Comparison of ENCODE assay signal across 8 mouse cellular contexts in the genomic region with DNA sequence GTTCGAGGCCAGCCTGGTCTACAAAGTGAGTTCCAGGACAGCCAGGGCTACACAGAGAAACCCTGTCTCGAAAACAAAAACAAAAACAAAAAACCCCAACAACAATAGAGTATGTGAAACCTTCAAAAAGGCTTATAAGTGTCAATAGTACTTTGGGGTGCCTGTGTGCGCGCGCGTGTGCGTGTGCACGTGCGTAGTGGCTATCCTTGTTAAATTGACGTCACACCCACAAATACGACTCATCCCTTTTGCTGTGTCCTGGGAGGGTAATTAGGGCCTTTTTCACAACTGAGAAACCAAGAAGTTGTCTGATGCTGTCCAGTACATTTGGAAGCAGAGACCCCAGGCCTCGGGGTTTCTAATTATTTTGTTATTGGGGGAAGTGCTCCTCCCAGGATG. TPM values are rescaled to one million over a fixed set of nuclear protein-coding genes. Genes with fewer than 3 reads are reported as not detected.
DNase-seq lines count a peak whose midpoint lies in the region; ATAC-seq and TF ChIP-seq lines count a peak whose summit lies in the region.

No protein-coding gene starts in this region.

- no peaks in the 10 kb centered on the region for H3K36me3 ChIP-seq in megakaryocyte, embryonic 14.5 days (replicated peaks; ENCODE audit: low read length)
- H3K36me3 ChIP-seq in forebrain, embryonic 13.5 days (ENCODE audit: poor library complexity, severe bottlenecking) = no peaks in the 10 kb centered on the region
- peaks cover 4% of the 10 kb centered on the region; the same call in 1 of the 2 replicates for H3K36me3 ChIP-seq in limb, embryonic 14.5 days (ENCODE audit: control insufficient read depth, insufficient read depth, low read length)
- H3K36me3 ChIP-seq in stomach, embryonic 14.5 days (ENCODE audit: control insufficient read depth, insufficient read depth, low read length) = no peaks in the 10 kb centered on the region
- no peaks in the 10 kb centered on the region for H3K36me3 ChIP-seq in thymus, adult 2 months (ENCODE audit: control insufficient read depth, insufficient read depth, low read length)

- H3K4me1 ChIP-seq in megakaryocyte, embryonic 14.5 days = peaks cover 8% of the 10 kb centered on the region; the same call in 1 of the 2 replicates
- H3K4me1 ChIP-seq in forebrain, embryonic 13.5 days = peaks cover 19% of the 10 kb centered on the region; the same call in 1 of the 2 replicates
- peaks cover 23% of the 10 kb centered on the region for H3K4me1 ChIP-seq in limb, embryonic 14.5 days (ENCODE audit: control insufficient read depth, insufficient read depth, low read length)
- H3K4me1 ChIP-seq in stomach, embryonic 14.5 days (ENCODE audit: control insufficient read depth, insufficient read depth, low read length) = no peaks in the 10 kb centered on the region
- no peaks in the 10 kb centered on the region for H3K4me1 ChIP-seq in thymus, adult 2 months (replicated peaks; ENCODE audit: control insufficient read depth, insufficient read depth, low read length)

- TF ChIP-seq POLR2A in limb, embryonic 14.5 days (IDR thresholded peaks at IDR 0.05; ENCODE audit: borderline replicate concordance, extremely low read depth, insufficient read depth, insufficient read length) = no peak
- TF ChIP-seq POLR2A in thymus, adult 2 months (IDR thresholded peaks at IDR 0.05; ENCODE audit: control insufficient read depth, extremely low read depth, insufficient read depth, low read length, poor library complexity) = no peak

- 66% methylated on average over 12 of the region's 12 CpGs for WGBS in forebrain, embryonic 13.5 days
- WGBS in limb, embryonic 14.5 days = 28% methylated on average over 12 of the region's 12 CpGs
- 57% methylated on average over 12 of the region's 12 CpGs for WGBS in stomach, embryonic 14.5 days
- 78% methylated on average over 12 of the region's 12 CpGs for WGBS in thymus, adult 2 months

- peak overlapping the region; percentile 94 for H3K27ac ChIP-seq in forebrain, embryonic 13.5 days
- peak overlapping the region; percentile 95 for H3K27ac ChIP-seq in limb, embryonic 14.5 days (replicated peaks; ENCODE audit: low read depth, low read length)
- H3K27ac ChIP-seq in stomach, embryonic 14.5 days (ENCODE audit: low read length) = peak overlapping the region; percentile 93
- H3K27ac ChIP-seq in thymus, adult 2 months (ENCODE audit: control insufficient read depth, insufficient read depth, low read length) = no peak overlapping the region

- peak overlapping the region; percentile 71 for H3K4me3 ChIP-seq in megakaryocyte, embryonic 14.5 days (replicated peaks)
- peak overlapping the region; percentile 40 for H3K4me3 ChIP-seq in forebrain, embryonic 13.5 days
- H3K4me3 ChIP-seq in limb, embryonic 14.5 days (replicated peaks; ENCODE audit: low read length) = peak overlapping the region; percentile 33
- H3K4me3 ChIP-seq in stomach, embryonic 14.5 days (ENCODE audit: low read depth, low read length) = peak overlapping the region; percentile 33; the same call in 1 of the 2 replicates
- no peak overlapping the region for H3K4me3 ChIP-seq in thymus, adult 2 months (ENCODE audit: control insufficient read depth, insufficient read depth, low read length)

- DNase-seq in limb, embryonic 14.5 days (ENCODE audit: low spot score) = no peak
- DNase-seq in right cerebral cortex, postnatal 25 days = no peak
- DNase-seq in thymus, adult 2 months = no peak
- DNase-seq in urinary bladder, postnatal 10 days (ENCODE audit: low spot score) = no peak

- H3K4me2 ChIP-seq in forebrain, embryonic 13.5 days = peak overlapping the region; percentile 68
- peak overlapping the region; percentile 72 for H3K4me2 ChIP-seq in limb, embryonic 14.5 days (replicated peaks; ENCODE audit: low read depth, low read length, severe bottlenecking)
- peak overlapping the region; percentile 70 for H3K4me2 ChIP-seq in stomach, embryonic 14.5 days (replicated peaks; ENCODE audit: low read depth, low read length)

- no peak for ATAC-seq in megakaryocyte, adult 5-6 weeks (ENCODE audit: poor library complexity, severe bottlenecking)
- ATAC-seq in forebrain, embryonic 13.5 days = no peak; the same call in 1 of the 2 replicates
- no peak for ATAC-seq in limb, embryonic 14.5 days (ENCODE audit: low FRiP score, low read depth)
- ATAC-seq in stomach, embryonic 14.5 days (ENCODE audit: insufficient number of reproducible peaks, insufficient read depth, low FRiP score, low read depth) = 0 out of 2 replicates have a peak, but pooled peaks have one; percentile 14

- H3K27me3 ChIP-seq in megakaryocyte, embryonic 14.5 days (replicated peaks) = peaks cover 32% of the 10 kb centered on the region
- no peaks in the 10 kb centered on the region for H3K27me3 ChIP-seq in forebrain, embryonic 13.5 days
- H3K27me3 ChIP-seq in limb, embryonic 14.5 days (ENCODE audit: control insufficient read depth, insufficient read depth, low read length) = no peaks in the 10 kb centered on the region
- H3K27me3 ChIP-seq in stomach, embryonic 14.5 days (ENCODE audit: control insufficient read depth, insufficient read depth, low read length) = no peaks in the 10 kb centered on the region
- H3K27me3 ChIP-seq in thymus, adult 2 months (ENCODE audit: control insufficient read depth, insufficient read depth, low read length) = no peaks in the 10 kb centered on the region; the same call in none of the 2 replicates

- peak overlapping the region; percentile 68; the same call in 1 of the 2 replicates for H3K9ac ChIP-seq in forebrain, embryonic 13.5 days
- H3K9ac ChIP-seq in limb, embryonic 14.5 days (ENCODE audit: low read depth, low read length, severe bottlenecking) = peak overlapping the region; percentile 60
- no peak overlapping the region for H3K9ac ChIP-seq in stomach, embryonic 14.5 days (replicated peaks; ENCODE audit: low read depth, low read length)

- no peak for TF ChIP-seq CTCF in thymus, adult 2 months (IDR thresholded peaks at IDR 0.05; ENCODE audit: borderline replicate concordance, control insufficient read depth, extremely low read depth, insufficient read depth, low read length, poor library complexity)

- H3K9me3 ChIP-seq in megakaryocyte, embryonic 14.5 days = no peaks in the 10 kb centered on the region
- H3K9me3 ChIP-seq in forebrain, embryonic 13.5 days (replicated peaks) = no peaks in the 10 kb centered on the region
- H3K9me3 ChIP-seq in limb, embryonic 14.5 days (ENCODE audit: control insufficient read depth, low read length) = no peaks in the 10 kb centered on the region
- H3K9me3 ChIP-seq in stomach, embryonic 14.5 days (ENCODE audit: control insufficient read depth, low read depth, low read length) = no peaks in the 10 kb centered on the region

RNA-seq across cellular contexts. Expression of a gene that starts 44.5 kb away (rescaled TPM):
- polyA plus RNA-seq in megakaryocyte, embryonic 14.5 days (2012; ENCODE audit: insufficient read depth, low replicate concordance) = 1.1 TPM in 1 of 2 replicates, not detected in the other
- total RNA-seq in megakaryocyte, adult 5-6 weeks (2015) = 0.30 and 1.3 TPM in 2 replicates
- 0.61 and 1.4 TPM in 2 replicates for total RNA-seq in megakaryocyte, adult 5-6 weeks (2017)
- 26.3 and 32.4 TPM in 2 replicates for polyA plus RNA-seq in forebrain, embryonic 13.5 days (2015; fragmentation: Nextera tagmentation; extraction: Ambion mirVana)
- 44.7 and 51.8 TPM in 2 replicates for polyA plus RNA-seq in limb, embryonic 14.5 days (2012; rRNA removed)
- 61.5 and 78.9 TPM in 2 replicates for polyA plus RNA-seq in limb, embryonic 14.5 days (2014; fragmentation: Nextera tagmentation; extraction: Ambion mirVana)
- polyA plus RNA-seq in stomach, embryonic 14.5 days (2014; fragmentation: Nextera tagmentation; extraction: Ambion mirVana) = 40.9 and 42.9 TPM in 2 replicates
- 1.1 and 2.3 TPM in 2 replicates for polyA plus RNA-seq in thymus, adult 2 months (2012; rRNA removed)

RNA-seq across cellular contexts. Expression of a gene that starts 59.9 kb away (rescaled TPM):
- polyA plus RNA-seq in megakaryocyte, embryonic 14.5 days (2012; ENCODE audit: insufficient read depth, low replicate concordance) = not detected in 2 replicates
- not detected in 2 replicates for total RNA-seq in megakaryocyte, adult 5-6 weeks (2015)
- not detected in 2 replicates for total RNA-seq in megakaryocyte, adult 5-6 weeks (2017)
- polyA plus RNA-seq in forebrain, embryonic 13.5 days (2015; fragmentation: Nextera tagmentation; extraction: Ambion mirVana) = not detected in 2 replicates
- polyA plus RNA-seq in limb, embryonic 14.5 days (2012; rRNA removed) = not detected in 2 replicates
- polyA plus RNA-seq in limb, embryonic 14.5 days (2014; fragmentation: Nextera tagmentation; extraction: Ambion mirVana) = not detected in 2 replicates
- not detected in 2 replicates for polyA plus RNA-seq in stomach, embryonic 14.5 days (2014; fragmentation: Nextera tagmentation; extraction: Ambion mirVana)
- not detected in 2 replicates for polyA plus RNA-seq in thymus, adult 2 months (2012; rRNA removed)
